Mouse (Mus musculus) left cerebral cortex, adult 9 months (tissue): ENCODE results near the gene Majin.
A peak's percentile ranks its signal among the peaks of the same experiment; 100 is the strongest.

Experiments
- DNase-seq, 2 experiments: peaks; one replicate each; pipeline ENCODE4 v3.0.0; 2022; ENCODE audit warnings: low spot score in 2 of 2

Gene Majin

GRCm38 (mm10) chr19:6184131-6184530 is at the start of gene Majin:
Majin (plus strand) TSS chr19:6184388.
- no peak for DNase-seq

- DNase-seq = no peak
These were observed 47.8 kb upstream of the Majin start for GRCm38 (mm10) chr19:6136397-6136796.

DNA sequence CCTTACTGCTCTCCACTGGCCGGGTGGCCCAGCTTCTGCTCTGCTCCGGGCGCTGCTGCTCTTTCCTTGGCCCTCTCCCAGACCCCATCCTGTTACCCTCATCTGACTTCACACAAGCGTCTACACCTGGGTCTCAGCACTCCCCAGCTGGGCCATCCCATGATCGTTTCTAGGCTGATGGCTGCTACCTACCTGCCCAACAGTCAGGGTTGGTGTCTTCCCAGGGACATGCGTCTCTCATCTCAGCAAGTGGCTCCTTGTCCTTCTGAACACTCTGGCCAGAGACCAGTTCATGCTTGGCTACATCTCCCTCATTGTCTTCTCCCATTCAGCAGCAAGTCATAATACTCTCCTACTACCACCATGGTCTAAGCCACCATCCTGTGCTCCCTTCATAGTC is 44.5 kb upstream of the Majin start:
- no peak for DNase-seq

DNA sequence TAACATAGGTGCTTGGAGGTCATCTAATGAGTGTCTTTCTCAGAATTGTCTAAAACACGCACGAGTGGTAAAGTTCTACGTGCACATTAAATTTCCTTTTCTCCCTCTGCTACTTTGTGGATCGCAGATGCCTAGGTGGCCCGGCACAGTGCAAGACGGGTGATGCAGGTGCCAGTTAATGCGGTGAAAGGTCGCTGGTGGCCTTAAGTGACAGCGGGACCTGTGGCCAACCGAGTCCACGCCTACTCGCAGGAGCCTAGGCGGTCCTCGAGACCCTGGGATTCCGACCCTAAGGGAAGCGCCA is 43.9 kb upstream of the Majin start:
- DNase-seq = no peak

DNA sequence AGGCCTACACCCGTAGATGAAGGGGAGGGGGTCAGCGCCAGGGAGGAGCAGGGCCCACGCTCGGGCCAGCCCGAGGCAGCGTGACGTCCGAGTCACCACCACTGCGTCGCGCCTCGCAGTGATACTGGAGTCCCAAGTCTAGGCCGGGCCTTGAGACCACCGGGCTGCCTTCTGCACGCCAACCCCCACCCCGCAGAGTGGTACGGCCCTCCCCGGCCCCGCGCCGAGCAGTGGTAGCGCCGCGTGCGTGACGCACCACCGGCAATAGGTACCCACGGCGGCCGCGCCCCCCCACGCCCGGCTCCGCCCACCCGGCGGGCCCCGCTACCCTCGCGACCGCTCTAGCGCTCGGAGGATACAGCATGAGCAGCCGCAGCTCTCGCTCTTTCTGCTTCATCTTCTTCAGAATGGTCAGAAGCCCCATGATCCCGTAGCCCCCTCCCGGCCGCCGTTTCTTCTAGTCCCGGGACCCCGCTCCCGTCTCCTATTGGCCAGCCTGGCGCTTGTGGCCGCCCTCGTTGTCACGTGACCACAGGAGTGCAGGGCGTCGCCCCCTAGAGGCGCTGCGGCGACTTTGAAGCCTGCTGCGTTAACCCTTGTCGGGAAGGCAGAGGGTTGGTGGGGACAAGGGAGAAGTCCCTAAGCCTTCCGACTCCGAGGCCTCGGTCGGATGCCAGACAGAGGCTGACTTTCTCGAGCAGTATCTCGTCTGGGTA is 43.4 kb upstream of the Majin start, which contains the start of gene Batf2:
Batf2 (plus strand) TSS at position 306 of the 716 bp plus-strand sequence.
- peak; percentile 80 to 94 for DNase-seq

DNA sequence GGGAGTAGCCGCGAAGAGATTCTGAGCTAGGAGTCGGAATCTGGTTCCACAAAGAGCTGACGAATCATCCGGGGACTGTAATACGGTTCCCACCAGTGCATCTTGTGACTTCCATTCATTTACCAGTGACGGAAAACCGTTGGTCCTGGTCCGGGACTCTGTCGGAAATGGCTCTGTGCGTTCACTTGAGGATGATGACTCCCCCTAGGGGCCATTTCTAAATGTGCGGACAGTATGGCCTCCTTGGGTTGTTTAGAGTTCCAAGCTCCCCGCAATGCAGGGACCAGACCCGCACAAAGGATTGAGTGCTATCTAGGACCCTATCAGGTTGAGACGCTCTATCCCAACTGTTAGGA is 42.8 kb upstream of the Majin start, which contains the start of gene Arl2:
Arl2 (minus strand) TSS at position 155 of the 356 bp plus-strand sequence.
- DNase-seq = peak in 1 of 2 experiments; percentile 90

GRCm38 (mm10) chr19:6144842-6145241 is 39.3 kb upstream of the Majin start:
- no peak for DNase-seq

GRCm38 (mm10) chr19:6155174-6155573 is 29.0 kb upstream of the Majin start:
- no peak for DNase-seq

- DNase-seq = no peak
These were observed 27.8 kb upstream of the Majin start for GRCm38 (mm10) chr19:6156372-6156771.

GRCm38 (mm10) chr19:6157220-6157619 is 27.0 kb upstream of the Majin start:
- no peak for DNase-seq

DNA sequence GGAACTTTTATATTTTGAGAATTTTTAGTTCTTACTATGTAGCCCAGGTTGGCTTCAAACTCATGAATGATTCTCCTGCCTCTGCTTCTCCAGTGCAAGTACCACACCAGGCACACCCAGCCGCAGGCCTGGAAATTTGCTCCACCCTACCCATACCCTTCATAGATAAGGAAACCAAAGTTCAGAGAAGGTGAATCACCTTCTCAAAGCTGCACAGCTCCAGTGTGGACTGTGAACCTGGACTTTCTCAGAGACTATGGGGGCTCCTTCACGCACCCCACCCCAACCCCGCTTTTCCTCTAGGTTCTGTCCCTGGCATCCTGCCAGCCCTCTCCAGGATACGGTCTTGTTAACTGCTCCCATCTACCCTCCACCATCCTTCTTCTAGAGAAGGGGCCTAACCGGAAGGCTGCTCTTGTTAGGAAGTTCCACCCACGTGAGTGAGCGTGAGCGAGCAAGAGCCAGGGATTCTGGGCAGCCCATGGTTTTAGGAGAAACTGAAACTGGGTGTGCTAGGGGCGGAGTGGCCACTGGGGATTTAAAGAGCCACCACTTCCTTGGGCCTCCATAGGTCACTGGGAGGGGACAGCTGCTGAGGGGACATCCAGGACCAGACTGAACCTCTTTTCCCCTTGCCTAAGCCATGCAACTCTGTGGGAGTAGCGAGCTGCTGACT is 20.2 kb upstream of the Majin start:
- no peak for DNase-seq

DNA sequence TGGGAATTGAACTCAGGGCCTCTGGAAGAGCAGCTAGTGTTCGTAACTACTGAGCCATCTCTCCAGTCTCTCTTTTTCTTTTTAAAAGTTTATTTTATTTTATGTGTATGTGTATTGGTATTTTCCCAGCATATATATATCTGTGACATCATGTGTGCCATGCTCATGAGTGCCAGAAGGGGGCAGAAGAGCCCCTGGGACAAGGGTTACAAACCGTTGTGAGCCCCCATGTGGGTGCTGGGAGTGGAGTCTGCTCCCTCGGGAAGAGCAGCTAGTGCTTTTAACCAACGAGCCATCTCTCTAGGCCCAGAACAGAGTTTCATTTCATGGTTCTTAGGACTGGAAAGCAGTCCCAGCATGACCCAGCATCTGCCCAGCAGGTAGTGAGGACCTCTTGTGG is 17.4 kb upstream of the Majin start:
- no peak for DNase-seq

GRCm38 (mm10) chr19:6171215-6171614 is 13.0 kb upstream of the Majin start:
- no peak for DNase-seq

DNA sequence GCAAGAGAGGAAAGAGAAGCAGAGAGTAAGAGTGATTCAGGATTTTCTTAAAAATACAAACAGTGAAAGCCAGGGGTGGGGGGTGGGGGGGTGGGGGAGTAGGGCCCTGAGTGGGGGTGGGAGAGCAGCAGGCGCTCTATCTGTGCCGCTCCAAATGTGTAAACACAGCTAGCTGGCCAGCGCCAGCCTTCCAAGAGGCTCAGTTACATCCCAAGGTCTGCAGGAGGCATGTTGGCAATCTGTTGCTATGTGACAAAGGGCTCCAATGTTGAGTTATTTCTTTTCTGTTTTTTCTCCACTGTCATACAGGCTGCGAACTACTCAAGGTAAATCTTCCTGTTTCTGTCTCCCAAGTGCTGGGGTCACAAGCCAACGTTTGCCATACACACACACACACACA is 9.4 kb upstream of the Majin start:
- no peak for DNase-seq

DNA sequence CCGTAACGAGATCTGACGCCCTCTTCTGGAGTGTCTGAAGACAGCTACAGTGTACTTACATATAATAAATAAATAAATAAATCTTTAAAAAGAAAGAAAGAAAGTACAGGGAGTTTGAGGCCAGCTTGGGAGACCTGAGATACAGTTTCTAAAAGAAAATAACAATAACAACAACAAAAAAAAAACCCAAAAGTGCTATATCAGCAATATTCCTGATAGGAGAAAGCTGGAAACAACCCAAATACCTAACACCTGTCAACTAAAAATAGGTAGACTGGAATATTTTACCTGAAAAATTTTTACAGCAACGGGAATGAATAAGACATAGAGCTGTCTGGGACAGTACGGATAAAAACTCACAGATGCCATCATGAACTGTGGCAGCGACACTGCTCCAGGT is 5.4 kb upstream of the Majin start:
- no peak for DNase-seq

DNA sequence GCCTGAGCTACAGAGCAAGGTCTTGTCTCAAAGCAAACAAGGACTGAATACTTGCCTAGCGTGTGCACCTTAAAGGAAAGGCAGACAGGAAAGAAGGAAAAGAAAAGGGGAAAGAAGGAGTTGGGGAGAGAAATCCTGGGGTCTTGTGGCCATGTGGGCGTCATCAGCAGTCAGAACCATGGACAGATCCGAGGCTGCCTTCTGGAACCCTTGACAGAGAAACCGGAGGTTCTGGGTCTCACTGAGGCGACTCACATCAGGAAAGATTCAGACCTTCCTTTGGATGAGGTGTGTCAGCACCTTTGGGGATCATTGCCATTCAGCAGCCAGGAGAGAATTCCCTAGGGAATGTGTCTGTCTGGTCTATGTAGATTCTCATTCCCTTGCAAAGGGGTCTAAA is 2.6 kb upstream of the Majin start:
- DNase-seq = no peak

DNA sequence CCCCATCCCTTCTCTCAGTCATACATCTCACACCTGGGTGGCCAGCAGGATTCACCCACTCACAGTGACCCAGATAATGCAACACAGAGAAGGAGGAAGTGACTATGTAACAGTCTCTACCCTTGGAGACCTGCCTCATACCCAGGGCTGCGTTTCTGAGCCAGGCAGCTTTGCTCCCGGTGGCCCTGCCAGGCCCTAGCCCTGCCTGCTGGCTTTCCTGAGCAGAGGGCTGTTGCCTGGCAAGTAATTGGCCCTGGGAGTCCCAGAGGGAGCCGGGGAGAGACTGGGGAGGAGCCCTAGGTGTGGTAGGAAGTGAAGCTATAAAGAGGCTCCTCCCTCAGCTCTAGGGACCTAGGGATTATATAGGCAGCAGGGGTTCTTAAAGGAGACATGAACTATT is 1.7 kb upstream of the Majin start:
- DNase-seq = no peak

GRCm38 (mm10) chr19:6204265-6204664 is 20.1 kb downstream of the Majin start:
- no peak for DNase-seq

DNA sequence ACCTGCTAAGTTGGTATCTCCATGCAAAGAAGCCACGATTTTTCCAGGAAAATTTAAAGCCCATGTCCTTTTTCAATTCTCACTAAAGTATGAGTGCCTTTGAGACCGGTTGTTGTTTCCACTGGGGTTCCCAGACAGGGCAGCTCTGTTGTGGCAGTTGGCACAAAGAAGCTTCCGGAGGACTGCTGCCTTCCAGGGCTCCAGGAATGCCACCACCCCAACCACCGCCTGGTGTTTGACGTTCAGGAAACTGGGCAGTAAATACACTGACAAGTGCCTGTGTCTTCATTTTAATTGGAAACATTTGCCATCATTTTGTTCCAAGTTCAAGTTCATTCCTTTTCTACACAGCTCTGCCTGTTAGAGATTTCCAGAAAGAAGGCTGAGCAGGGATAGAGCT is 22.5 kb downstream of the Majin start:
- DNase-seq = no peak

DNA sequence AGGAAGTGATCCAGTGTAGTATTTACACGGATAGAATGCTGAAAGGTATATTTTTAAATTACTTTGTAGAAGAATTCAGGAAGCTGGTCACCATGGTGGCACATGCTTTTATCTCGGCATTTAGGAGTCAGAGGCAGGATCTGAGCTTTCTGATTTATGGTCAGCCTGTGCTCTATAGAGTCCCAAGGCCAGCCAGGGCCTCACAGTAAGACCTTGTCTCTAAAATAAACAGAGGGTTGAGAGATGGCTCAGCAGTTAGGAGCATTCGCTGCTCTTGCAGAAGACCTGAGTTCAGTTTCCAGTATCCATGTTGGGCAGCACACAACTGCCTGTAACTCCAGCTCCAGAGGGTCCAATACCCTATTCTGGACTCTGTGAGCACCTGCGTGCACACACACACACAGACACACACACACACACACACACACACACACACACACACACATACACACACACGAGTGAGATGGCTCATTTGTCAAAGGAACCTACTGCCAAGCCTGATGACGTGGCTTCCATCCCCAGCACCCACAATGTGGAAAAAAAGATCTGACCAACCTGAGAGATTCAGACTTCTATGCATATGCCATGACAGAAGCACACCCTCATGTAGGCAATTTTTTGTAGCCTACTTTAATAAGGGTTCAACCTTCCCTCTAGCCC is 32.0 kb downstream of the Majin start:
- DNase-seq = no peak

GRCm38 (mm10) chr19:6218606-6219005 is 34.4 kb downstream of the Majin start:
- no peak for DNase-seq

GRCm38 (mm10) chr19:6226135-6226534 is 41.9 kb downstream of the Majin start, which contains the start of gene Gpha2:
Gpha2 (plus strand) TSS chr19:6226380.
- DNase-seq = no peak

DNA sequence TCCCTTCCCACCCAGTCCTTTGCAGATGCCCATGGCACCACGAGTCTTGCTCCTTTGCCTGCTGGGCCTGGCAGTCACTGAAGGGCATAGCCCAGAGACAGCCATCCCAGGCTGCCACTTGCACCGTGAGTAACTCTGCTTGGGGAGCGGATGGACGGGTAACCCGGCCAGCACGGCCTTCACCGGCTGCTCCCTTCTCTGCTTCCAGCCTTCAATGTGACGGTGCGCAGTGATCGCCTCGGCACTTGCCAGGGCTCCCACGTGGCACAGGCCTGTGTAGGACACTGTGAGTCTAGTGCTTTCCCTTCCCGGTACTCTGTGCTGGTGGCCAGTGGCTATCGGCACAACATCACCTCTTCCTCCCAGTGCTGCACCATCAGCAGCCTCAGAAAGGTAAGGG is 42.6 kb downstream of the Majin start:
- DNase-seq = no peak
